Mouse (Mus musculus): ENCODE results near the gene Myo1b. TPM values are rescaled to one million over a fixed set of nuclear protein-coding genes. Genes with fewer than 3 reads are reported as not detected.

Myo1b gene
- polyA plus RNA-seq (2012; rRNA removed) (47.8 and 53.5 TPM in 2 replicates), polyA plus RNA-seq (2014; fragmentation: Nextera tagmentation; extraction: Ambion mirVana) (107 and 113 TPM in 2 replicates)

GRCm38 (mm10) chr1:51915576-51916156 is at the start of gene Myo1b:
Gene Myo1b, minus strand, starts transcription at chr1:51916071.
- 0 out of 2 replicates have a peak, but pooled peaks have one; percentile 44 for TF ChIP-seq POLR2A (IDR thresholded peaks at IDR 0.05; ENCODE audit: borderline replicate concordance, extremely low read depth, insufficient read depth, insufficient read length)
- peak within 1 kb of the TSS; percentile 94 for H3K27ac ChIP-seq (replicated peaks; ENCODE audit: low read depth, low read length)
- peaks cover 5% of the 10 kb centered on the region; the same call in 1 of the 2 replicates for H3K36me3 ChIP-seq (ENCODE audit: control insufficient read depth, insufficient read depth, low read length)
- peaks cover 18% of the 10 kb centered on the region for H3K4me1 ChIP-seq (ENCODE audit: control insufficient read depth, insufficient read depth, low read length)
- no peaks in the 10 kb centered on the region for H3K27me3 ChIP-seq (ENCODE audit: control insufficient read depth, insufficient read depth, low read length)
- DNase-seq (ENCODE audit: low spot score) (peak; percentile 65), ATAC-seq (ENCODE audit: low FRiP score, low read depth) (peak; percentile 87)
- peak within 1 kb of the TSS; percentile 97 for H3K9ac ChIP-seq (ENCODE audit: low read depth, low read length, severe bottlenecking)
- H3K4me3 ChIP-seq (replicated peaks; ENCODE audit: low read length): peak within 1 kb of the TSS; percentile 87
- 3% methylated on average over 59 of the region's 79 CpGs for WGBS
- H3K9me3 ChIP-seq (ENCODE audit: control insufficient read depth, low read length): no peaks in the 10 kb centered on the region
- H3K4me2 ChIP-seq (replicated peaks; ENCODE audit: low read depth, low read length, severe bottlenecking): peak within 1 kb of the TSS; percentile 61

- Histone ChIP-seq H3K4me2 (replicated peaks; ENCODE audit: low read depth, low read length, severe bottlenecking) (no peak overlapping the region), H3K36me3 (ENCODE audit: control insufficient read depth, insufficient read depth, low read length) (no peaks in the 10 kb centered on the region), H3K27ac (replicated peaks; ENCODE audit: low read depth, low read length) (no peak overlapping the region), H3K4me1 (ENCODE audit: control insufficient read depth, insufficient read depth, low read length) (no peaks in the 10 kb centered on the region), H3K4me3 (replicated peaks; ENCODE audit: low read length) (no peak overlapping the region), H3K27me3 (ENCODE audit: control insufficient read depth, insufficient read depth, low read length) (no peaks in the 10 kb centered on the region), H3K9ac (ENCODE audit: low read depth, low read length, severe bottlenecking) (no peak overlapping the region), H3K9me3 (ENCODE audit: control insufficient read depth, low read length) (no peaks in the 10 kb centered on the region)
- TF ChIP-seq POLR2A (IDR thresholded peaks at IDR 0.05; ENCODE audit: borderline replicate concordance, extremely low read depth, insufficient read depth, insufficient read length): no peak
- no peak for ATAC-seq (ENCODE audit: low FRiP score, low read depth)
- DNase-seq (ENCODE audit: low spot score): no peak
- 92% methylated on average over 2 of the region's 2 CpGs for WGBS
Observed at GRCm38 (mm10) chr1:51964647-51965046, 48.8 kb upstream of the Myo1b start.

- no peak for DNase-seq (ENCODE audit: low spot score)
- Histone ChIP-seq H3K27me3 (ENCODE audit: control insufficient read depth, insufficient read depth, low read length) (no peaks in the 10 kb centered on the region), H3K4me3 (replicated peaks; ENCODE audit: low read length) (no peak overlapping the region), H3K27ac (replicated peaks; ENCODE audit: low read depth, low read length) (no peak overlapping the region), H3K4me2 (replicated peaks; ENCODE audit: low read depth, low read length, severe bottlenecking) (no peak overlapping the region), H3K4me1 (ENCODE audit: control insufficient read depth, insufficient read depth, low read length) (no peaks in the 10 kb centered on the region), H3K9ac (ENCODE audit: low read depth, low read length, severe bottlenecking) (no peak overlapping the region), H3K36me3 (ENCODE audit: control insufficient read depth, insufficient read depth, low read length) (no peaks in the 10 kb centered on the region), H3K9me3 (ENCODE audit: control insufficient read depth, low read length) (no peaks in the 10 kb centered on the region)
- no peak for ATAC-seq (ENCODE audit: low FRiP score, low read depth)
- 74% methylated on average over 4 of the region's 4 CpGs for WGBS
- TF ChIP-seq POLR2A (IDR thresholded peaks at IDR 0.05; ENCODE audit: borderline replicate concordance, extremely low read depth, insufficient read depth, insufficient read length): no peak
Observed at GRCm38 (mm10) chr1:51947116-51947515, 31.2 kb upstream of the Myo1b start.

- Histone ChIP-seq H3K27me3 (ENCODE audit: control insufficient read depth, insufficient read depth, low read length) (no peaks in the 10 kb centered on the region), H3K9ac (ENCODE audit: low read depth, low read length, severe bottlenecking) (no peak overlapping the region), H3K4me3 (replicated peaks; ENCODE audit: low read length) (no peak overlapping the region), H3K4me1 (ENCODE audit: control insufficient read depth, insufficient read depth, low read length) (no peaks in the 10 kb centered on the region), H3K9me3 (ENCODE audit: control insufficient read depth, low read length) (no peaks in the 10 kb centered on the region; the same call in 1 of the 2 replicates), H3K27ac (replicated peaks; ENCODE audit: low read depth, low read length) (no peak overlapping the region), H3K36me3 (ENCODE audit: control insufficient read depth, insufficient read depth, low read length) (no peaks in the 10 kb centered on the region), H3K4me2 (replicated peaks; ENCODE audit: low read depth, low read length, severe bottlenecking) (no peak overlapping the region)
- ATAC-seq (ENCODE audit: low FRiP score, low read depth): no peak
- 40% methylated on average over 5 of the region's 5 CpGs for WGBS
- TF ChIP-seq POLR2A (IDR thresholded peaks at IDR 0.05; ENCODE audit: borderline replicate concordance, extremely low read depth, insufficient read depth, insufficient read length): no peak
- DNase-seq (ENCODE audit: low spot score): peak; percentile 82
Observed at GRCm38 (mm10) chr1:51944755-51945154, 28.9 kb upstream of the Myo1b start.

GRCm38 (mm10) chr1:51938357-51938756 is 22.5 kb upstream of the Myo1b start:
- no peak for TF ChIP-seq POLR2A (IDR thresholded peaks at IDR 0.05; ENCODE audit: borderline replicate concordance, extremely low read depth, insufficient read depth, insufficient read length)
- no peaks in the 10 kb centered on the region for H3K36me3 ChIP-seq (ENCODE audit: control insufficient read depth, insufficient read depth, low read length)
- H3K9me3 ChIP-seq (ENCODE audit: control insufficient read depth, low read length): no peaks in the 10 kb centered on the region; the same call in 1 of the 2 replicates
- no peaks in the 10 kb centered on the region for H3K4me1 ChIP-seq (ENCODE audit: control insufficient read depth, insufficient read depth, low read length)
- no peak overlapping the region for H3K9ac ChIP-seq (ENCODE audit: low read depth, low read length, severe bottlenecking)
- DNase-seq (ENCODE audit: low spot score) (no peak), ATAC-seq (ENCODE audit: low FRiP score, low read depth) (no peak)
- no peak overlapping the region for H3K4me3 ChIP-seq (replicated peaks; ENCODE audit: low read length)
- H3K27me3 ChIP-seq (ENCODE audit: control insufficient read depth, insufficient read depth, low read length): no peaks in the 10 kb centered on the region
- WGBS: 91% methylated on average over 7 of the region's 7 CpGs
- H3K4me2 ChIP-seq (replicated peaks; ENCODE audit: low read depth, low read length, severe bottlenecking): no peak overlapping the region
- no peak overlapping the region for H3K27ac ChIP-seq (replicated peaks; ENCODE audit: low read depth, low read length)

Data from limb, embryonic 14.5 days (tissue).